Mouse (Mus musculus): ENCODE data around the gene Mrpl35.

GRCm38 (mm10) chr6:71812820-71813219 lies 13.9 kb downstream of the Mrpl35 start:
- no peak for TF ChIP-seq POLR2A (IDR thresholded peaks at IDR 0.05; ENCODE audit: control insufficient read depth, extremely low read depth, insufficient read depth, low read length, poor library complexity)
- no peak for TF ChIP-seq CTCF (IDR thresholded peaks at IDR 0.05; ENCODE audit: borderline replicate concordance, control insufficient read depth, extremely low read depth, insufficient read depth, low read length, poor library complexity)
